Mouse (Mus musculus) kidney, postnatal 4 days (tissue): ENCODE measurements around the gene Gpc4.

Experiments
- DNase-seq, 2 experiments: peaks; one replicate each; pipeline ENCODE4 v3.0.0; 2021; ENCODE audit warnings: mixed read lengths in 2 of 2

Gpc4 gene

DNA sequence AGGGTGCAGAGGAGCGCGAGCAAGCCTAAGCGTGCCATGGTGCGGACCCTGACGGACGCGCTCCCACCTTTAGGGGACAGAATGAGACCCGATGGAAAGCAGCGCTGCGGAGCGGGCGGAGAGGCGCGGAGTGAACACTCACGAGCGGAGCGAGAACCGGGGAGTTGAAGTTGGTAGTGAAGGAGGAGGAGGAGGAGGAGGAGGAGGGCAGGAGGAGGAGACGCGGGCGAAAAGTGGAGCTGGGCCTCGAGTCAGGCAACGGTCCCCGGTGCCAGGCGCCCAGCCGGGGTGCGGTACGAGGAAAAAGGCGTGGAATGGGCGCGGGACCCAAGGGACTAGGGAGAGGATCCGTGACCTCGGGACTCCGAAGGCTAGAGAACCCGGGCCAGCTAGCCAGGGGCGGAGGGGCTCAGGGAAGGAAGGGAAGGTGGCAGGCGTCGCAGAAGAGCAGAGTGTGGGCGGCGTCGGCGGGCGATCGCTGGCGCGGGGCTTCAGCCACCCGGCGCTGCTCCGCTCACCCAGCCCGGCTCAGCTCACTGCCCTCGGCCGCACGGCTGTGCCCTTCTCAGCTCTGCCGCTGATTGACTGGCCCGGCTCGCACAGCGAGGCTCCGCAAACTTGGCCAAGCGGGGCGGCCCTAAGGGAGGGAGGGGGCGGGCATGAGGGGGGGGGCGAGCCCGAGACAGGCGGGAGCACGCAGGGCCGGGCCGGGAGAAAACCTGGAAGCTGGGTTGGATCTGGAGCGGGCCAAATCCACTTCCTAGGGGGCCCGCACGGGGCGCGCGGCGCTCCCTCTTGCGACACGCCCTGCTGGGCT lies at the start of gene Gpc4:
Gene Gpc4, minus strand, starts transcription at position 515 of the 817 bp plus-strand sequence.
- DNase-seq = peak; percentile 85 to 89

DNA sequence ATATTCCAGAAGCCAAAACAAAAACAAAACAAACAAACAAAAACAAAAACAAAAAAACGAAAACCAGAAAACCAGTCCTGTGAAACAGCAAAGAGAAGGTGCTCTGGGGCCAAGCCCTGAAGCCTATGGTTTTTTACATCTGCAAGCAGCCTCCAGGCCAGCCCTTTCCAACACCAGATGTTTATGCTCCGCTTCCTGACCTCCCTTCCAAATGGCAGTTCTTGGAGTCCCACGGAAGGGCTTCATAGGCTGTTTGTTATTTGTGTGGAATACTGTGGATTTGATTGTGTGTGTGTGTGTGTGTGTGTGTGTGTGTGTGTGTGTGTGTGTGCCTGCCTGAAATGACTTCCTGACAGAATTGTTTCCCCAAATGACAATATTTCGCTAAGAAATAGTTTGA lies 47.8 kb upstream of the Gpc4 start:
- peak; percentile 17 to 24 for DNase-seq

DNA sequence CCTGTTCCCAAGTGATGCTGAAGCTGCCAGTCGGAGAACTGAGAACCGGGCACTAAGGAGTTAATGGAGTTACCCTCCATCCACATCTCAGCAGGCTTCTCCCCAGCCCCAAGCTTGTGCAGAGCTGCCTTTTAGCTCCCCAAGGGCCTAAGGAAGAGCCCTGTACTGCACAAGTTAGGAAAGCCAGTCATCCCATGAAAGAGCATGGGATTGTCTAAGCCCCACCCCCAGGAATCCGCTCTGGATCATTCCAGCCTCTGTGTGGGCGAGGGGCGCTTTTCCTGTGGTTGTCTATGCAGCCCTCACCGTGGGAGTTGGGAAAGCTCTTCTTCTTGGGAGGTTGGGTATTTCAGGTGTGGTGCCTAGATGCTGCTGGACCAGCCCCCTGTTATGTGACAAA lies 34.8 kb upstream of the Gpc4 start:
- DNase-seq = peak; percentile 5 to 13

DNA sequence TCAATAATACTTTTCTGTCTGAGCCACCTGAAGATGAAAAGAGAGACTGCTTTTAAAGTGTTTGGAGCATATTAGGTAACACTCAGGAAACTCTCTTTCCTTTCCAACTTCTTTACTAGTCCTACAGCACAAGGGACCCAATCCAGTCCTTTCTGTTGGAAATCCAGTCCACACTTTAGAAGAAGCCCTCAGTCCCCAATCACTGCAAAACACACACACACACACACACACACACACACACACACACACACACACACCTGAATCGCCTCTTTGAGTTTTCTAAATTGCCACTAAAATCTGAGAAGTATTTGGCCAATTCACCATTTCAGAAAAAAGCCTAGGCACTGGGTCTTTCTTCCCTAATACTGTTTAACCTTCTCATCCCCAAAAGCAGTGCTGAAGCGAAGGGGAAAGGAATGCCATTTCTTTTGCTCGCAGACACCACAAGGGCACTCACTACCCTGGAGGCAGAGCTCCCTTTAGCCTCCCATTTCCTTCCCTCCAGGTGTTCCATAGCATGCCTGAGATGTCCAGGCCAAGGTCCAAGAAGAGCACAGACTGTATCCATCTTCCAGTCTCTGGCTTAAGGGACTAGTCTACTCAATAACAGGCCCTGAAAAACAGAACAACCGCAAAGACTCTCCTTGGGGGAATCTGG lies 28.4 kb upstream of the Gpc4 start:
- DNase-seq = peak; percentile 38 to 43

DNA sequence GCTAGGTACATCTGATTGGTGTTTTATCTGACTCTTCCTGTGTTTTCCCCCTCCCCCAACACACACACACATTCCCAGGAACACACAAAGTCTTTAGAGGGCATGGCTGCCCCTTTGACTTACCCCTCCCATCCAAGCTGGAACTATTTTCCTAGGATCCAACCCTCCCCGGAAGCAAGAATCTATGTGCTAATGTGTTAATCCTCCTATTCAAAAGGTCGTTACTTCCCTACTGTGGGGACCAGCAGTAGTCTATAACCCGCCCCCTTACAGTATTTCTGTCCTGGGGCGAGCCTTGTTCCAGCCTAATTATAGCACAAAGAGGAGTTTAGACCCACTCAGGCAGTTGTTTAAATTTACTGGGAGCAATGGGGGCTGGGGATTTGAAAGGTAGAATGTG lies 24.0 kb upstream of the Gpc4 start:
- no peak for DNase-seq

DNA sequence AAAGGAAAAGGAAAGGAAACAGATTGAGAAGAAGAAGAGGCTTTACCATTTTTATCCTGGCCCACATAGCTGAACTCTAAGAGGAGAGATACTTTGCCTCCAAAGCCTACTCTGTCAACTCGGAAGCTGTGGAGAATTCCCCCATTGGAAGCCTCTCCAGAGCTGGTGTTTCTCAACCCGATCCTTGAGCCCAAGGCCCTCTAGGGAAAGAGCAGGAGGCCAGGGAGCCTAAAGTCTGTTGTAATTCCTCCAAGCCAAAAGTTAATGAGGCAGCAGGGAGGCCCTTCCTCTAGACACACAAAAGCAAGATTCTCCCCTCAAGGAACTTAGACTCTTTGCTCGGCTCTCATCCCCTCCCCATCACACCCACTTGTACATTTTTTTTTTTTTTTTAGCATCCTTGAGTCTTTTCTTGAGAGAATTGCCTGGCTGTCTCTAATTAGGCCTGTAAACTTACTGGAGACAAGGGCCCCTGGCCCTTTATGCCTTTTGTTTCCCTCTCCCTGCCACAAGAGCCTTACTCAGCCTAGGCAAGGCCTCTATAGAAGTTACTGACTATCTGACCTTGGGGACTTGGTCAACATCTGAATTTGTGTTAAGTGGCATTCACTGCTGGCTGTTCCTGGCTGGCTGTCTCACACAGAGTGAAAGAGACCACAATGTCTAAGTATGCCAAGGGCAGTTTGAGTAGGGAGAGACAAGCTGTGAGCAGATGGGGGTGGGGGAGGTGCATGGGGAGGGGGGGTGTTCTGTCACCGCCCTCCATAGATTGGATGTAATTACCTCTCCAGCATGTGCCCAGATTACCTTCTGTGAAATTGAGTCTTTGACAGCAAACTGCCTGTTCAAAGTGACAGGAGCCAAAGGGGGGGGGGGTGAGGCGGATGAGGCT lies 18.7 kb upstream of the Gpc4 start:
- no peak for DNase-seq

DNA sequence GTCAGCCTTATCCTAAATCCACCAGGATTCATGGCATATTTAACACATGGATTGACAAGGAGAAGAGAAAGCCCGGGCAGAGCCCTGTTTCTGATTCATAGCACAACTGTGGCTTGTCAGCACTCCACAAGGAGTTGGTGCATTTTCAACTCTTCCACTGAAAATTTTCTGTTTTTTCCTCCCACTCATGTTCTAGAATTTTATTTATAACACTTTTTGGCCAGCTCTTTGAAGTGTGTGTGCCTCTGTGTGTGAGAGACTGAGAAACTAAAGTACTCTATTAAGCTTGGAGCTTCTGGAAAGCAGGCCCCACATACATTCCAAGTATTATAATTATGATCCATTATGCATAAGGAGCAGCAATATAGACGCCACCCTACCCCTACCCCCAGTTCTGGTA lies 16.3 kb upstream of the Gpc4 start:
- DNase-seq = no peak

DNA sequence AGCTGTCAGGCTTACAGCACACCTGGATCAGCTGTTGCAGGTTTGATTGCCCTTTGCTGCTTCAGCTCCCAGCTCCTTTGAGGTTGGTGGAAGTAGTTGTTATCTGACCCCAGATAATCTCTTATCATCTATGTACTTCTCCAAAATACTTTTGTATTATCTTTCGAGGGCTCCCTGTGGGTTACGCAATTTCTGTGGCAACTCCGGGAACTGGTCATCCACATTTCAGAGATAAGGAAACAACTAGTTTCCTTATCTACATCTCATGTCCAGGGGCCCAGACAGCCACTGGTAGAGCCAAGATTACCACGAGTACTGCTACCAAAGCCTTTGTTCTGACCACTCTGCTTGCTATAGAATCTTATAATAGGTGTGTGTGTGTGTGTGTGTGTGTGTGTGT lies 12.0 kb upstream of the Gpc4 start:
- DNase-seq = no peak

DNA sequence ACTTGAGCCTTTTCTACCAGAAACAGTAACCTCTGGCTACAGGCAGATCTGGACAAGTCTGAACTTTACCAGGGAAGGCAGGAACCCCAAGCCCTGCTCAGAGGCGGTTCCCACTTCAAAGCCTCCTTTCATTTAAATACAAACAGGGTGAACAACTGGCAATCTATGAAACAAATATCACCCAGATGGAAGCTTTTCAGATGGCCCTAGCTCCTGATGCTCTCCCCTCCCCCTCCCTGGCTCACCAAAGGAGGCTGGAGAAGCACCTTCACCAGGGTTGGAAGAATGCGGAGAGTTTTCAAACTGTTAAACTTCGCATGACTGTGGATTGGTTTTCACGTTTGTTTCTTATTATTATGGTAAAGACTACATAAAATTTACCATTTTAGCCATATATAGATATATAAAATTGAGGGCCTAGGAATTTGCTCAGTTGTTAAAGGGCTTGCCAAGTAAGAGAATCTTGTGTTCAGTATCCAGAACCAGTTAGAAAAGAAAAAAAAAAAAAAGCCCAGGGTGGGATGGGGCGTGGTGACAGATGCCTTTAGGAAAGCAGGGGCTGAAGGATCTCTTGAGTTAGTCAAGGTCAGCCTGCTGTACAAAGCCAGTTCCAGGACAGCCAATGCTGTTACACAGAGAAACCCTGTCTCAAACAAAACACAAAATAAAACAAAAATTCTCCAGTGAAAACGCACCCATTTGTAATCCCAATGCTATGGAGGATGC lies 2.6 kb upstream of the Gpc4 start:
- no peak for DNase-seq

DNA sequence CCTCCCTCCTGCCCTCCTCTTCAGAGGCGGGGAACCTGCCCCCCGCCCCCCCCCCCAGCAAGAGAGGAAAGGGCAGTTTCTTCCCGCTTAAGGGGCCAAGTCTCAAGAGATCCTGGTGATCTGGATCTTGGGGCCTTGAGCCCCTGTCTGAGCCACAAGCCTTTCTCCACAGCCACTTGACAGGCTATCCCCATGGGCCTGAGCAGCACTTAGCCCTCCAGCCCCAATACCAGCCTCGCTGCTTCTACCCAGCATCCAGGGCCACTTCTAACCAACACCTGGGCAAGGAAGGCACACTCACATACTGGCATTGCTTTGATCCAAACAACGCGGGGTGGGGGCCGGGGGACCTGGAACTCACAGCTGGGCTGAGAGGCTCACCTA lies 495 bp upstream of the Gpc4 start:
- no peak for DNase-seq

DNA sequence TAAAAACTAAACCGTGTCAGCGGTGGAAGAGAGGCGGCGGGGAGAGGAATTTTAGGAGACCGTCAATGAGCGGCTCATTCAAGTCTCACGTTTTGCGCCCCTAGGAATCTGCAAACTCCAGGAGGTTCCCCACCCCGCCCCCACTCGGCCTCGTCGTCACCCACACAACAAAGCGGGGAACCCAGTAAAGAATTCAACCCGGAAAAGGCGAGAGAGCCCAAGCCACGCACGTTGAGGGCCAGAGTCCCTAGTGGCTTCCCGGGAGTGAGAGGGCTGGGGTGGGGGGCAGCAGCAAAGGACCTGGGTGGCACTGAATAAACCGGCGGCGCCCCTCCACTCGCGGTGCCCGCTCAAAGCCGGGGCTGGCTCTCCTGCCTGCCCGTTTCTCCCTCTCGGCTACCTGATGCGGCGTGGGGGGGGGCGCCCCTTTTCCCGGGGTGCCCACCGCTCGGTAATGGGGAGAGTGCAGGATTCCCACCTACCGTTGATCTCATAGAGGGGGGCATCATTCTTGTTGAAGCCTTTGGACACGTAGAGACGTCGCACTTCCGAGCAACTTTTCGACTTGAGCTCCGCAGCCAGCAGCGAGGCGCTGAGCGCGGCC lies 816 bp downstream of the Gpc4 start:
- peak; percentile 40 to 59 for DNase-seq

DNA sequence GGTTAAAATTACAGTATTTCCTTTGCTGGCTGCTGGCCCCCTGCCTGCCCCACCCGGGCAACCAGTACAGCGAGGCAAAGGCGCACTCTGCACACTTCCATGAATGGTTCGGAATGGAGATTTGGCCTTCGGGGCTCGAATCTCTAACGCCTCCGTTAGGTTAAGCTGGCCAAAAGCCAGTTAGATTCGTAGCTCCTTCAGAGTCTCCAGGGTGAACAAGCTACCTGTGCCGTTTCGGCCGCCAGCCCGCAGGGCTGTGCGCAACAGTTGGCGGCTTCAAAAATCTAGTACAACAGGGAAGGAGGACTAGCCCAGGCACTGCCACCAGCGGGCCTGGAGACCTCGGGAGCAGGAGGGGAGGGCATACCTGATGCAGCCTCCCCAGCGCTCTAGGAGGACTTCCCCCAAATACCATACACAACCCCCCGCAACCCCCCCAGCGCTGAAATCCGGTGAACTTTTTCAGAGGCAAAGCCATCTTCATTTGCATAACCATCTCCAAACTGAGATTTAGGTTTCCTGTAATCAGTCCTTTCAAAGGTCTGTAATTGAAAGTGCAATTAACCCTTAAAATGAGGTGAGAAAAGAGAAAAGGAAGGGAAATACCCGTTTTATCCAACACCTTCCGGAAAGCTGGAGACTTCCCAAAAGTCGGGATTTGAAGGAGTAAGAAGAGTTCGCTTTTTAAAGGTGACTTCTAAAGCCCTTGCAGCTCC lies 1.5 kb downstream of the Gpc4 start:
- peak in 1 of 2 experiments; percentile 36 for DNase-seq

DNA sequence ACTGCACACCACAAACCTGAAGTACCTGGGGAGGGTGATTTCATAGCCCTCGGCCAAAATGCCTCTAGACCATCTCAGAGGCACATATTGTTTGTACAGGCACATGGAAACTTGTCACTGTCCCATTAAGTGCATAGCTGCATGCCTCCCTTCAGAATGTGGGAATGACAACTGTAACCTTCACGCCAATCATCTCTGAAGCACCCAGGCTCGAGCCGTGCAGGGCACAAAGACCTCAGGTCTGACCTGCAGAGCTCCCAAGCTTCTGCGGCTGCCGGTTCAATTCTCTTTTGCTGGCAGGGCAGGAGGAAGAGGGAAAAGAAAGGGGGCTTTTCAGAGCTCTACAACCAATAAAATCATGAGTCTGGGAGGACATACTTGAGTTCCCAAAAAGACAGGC lies 2.3 kb downstream of the Gpc4 start:
- no peak for DNase-seq

DNA sequence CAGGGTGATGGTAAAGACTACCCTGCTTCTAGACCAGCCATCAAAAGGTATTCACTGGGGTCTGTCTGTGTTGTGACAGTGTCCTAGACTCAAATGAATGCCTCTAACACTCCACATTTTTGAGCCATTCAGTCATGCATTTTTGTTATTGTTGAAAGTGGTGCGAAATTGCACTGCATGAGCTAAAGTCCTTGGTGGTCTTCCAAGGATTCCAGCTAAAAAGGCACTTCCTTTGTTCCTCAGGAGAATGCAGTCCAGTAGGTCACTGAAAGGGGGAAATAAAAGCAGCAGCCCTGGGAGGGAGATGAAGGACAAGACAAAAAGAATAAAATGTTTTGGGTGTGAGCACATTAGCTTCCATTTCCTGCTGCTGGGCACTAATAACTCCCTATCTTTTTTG lies 2.8 kb downstream of the Gpc4 start:
- no peak for DNase-seq

DNA sequence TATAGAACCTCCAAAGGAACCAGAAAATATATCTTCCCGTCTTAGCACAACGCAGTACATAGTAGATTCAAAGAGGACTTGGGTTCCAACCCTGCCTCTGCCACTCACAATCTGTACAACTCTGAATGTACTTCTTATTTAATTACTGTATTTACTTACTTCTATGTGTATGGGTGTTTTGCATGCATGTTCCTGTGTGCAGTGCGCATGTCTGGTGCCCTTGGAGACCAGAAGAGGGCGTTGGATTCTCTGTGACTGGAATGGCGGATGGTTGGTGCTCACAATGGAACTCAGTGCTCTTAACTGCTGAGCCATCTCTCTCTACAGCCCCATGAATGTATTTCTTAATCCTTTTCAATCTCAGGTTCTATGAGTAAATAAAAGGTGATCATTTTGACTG lies 5.4 kb downstream of the Gpc4 start:
- DNase-seq = no peak

DNA sequence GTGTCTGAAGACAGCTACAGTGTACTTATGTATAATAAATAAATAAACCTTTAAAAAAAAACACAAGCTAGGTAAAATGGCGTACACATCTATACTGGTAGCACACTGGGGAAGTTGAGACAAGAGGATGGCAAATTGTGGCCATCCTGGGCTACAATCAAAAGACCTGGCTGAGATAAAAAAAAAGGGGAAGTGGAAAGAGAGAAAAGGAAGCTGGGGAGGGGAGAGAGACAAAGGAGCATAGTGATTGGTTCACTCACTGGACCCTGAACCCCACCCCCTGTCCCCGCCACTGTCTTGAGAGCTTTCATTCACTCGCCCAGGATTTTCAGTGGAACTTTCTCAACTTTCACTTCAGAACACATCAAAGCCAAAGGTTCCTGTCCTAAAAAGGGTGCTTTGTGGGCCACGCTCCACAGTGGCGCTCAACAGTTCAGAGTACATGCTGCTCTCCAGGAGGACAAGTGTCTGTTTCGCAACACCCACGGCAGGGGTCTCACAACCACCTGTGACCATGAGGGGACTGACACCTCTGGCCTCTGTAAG lies 9.6 kb downstream of the Gpc4 start:
- DNase-seq = peak in 1 of 2 experiments; percentile 11

DNA sequence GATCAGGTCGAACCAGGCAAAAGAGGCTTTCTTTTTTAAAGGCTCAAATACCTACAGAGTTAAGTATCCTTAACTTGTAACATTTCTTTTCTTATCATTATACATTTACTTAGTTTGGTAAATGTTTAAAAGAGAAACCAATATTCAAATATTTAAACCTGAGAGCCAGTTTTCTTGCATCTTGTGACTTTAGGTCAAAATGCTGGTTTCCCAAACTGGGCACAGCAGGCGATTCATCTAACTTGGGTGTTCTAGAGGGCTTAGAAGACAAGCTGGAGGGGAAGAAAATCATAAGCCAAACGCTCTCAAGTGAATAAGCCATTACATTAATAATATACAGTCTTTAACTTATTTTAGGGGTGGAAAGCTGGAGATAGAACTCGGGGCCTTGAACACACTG lies 10.2 kb downstream of the Gpc4 start:
- DNase-seq = no peak

DNA sequence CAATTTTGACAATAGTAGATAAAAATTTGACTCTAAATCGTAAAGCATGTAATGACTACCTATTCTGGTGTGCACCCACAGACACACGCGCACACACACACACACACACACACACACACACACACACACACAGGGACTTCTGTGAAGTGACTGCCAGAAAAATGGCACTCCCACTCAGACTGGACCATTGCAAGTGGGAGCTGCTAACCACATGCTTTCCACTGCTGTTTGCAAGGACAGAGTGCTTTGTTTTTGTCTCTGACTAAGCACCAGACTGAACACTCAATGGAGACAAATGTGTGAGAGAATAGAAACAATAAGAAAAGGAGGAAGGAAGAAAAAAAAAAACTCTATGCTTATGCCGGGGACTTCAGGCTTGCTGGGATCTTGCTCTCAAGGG lies 11.6 kb downstream of the Gpc4 start:
- peak; percentile 30 to 47 for DNase-seq

DNA sequence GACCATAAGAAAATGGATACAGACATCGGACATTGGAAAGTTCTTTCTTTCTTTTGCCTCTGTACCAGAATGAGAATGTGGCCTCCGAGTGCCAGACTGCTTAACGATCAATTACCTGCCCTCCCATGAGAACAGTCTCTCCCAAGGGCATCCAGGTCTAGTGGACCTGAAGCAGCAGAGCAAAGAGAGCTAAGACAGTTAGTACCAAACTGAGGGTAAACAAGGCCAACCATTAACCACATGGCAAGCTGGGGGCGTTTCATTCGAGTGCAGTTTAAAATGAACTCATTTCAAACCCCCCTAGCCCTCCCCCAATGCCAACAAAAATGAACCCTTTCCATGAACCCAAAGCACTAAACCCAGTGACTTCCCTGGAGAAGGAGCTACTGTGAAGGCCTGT lies 12.1 kb downstream of the Gpc4 start:
- DNase-seq = peak; percentile 27 to 50

DNA sequence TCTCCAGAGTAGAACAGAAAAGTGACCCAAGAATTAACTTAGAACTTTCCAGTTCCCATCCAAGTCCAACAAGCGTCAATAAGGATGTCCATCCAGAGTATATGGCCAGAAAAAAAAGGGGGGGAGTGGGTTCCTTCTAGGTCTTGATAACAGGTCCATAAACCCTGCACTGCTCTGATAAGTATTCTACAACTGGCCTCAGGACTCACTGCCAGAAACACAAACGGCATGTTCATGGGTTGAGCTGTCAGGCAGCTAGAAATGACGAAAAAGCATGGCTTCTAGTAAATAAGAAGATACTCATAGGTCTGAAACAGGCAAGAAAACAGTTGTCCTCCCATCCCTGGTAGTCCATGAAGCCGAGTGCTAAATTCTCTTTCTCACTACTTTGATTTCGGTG lies 13.5 kb downstream of the Gpc4 start:
- no peak for DNase-seq

DNA sequence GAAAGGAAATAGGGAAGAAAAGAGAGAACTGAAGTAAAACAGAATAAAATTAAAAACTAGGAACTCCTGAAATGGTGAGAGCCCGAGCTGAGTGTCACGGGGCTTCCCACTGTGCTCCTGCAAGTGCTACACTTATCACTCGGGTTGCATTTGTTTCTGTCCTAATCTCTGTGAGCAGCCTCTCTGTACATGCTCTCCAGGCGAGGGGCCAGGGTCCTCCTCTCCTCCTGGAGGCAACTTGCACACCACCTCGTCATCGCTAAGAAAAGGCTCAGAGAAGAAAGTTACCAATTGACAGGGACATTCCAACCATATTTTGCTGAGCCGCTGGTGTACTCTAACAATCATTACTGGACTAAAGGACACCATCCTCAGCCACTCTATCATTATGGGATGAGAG lies 14.0 kb downstream of the Gpc4 start:
- peak in 1 of 2 experiments; percentile 42 for DNase-seq
